Mouse (Mus musculus): ENCODE results near the gene Pwwp2b. TPM values are rescaled to one million over a fixed set of nuclear protein-coding genes. Genes with fewer than 3 reads are reported as not detected.

Gene Pwwp2b
- polyA plus RNA-seq, 1 experiment, result not detected

DNA sequence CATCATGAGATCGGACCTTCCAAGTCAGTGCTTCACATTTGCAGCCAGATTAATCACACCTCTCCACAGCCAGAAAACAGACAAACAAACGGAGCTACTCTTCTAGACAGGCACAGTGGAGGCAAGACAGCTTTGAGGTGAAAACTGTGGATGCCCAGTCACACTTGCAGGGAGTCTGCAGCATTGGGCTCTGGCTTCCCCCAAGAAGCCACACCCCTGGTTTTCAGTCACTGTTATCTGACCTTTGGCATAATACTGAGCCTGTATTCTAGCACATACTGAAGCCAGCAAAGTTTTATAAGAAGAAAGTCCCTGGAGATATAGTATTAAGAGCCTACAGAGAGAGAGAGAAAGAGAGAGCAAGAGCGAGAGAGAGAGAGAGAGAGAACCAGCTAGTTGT is 8.8 kb upstream of the Pwwp2b start:
- no peak for TF ChIP-seq GATA1 (IDR thresholded peaks at IDR 0.05; ENCODE audit: low read length)

DNA sequence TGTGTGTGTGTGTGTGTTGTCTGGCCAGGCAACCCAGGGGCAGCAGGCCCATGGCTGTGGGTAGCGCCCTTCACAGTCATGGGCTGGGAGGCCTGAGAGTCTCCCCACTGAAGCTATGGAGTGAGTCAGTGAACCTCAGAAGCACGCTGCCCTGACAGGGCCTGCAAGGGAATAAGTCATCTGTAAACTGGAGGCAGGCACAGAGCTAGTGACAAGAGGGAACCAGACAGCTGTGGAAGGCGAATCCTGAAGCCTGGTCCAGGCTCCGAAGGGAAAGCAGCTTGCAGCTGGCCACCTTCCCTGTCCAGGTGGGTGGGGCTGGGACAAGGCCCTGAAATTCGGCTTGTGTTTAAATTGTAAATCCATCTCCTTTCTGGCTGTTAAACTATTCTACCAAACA is 2.2 kb upstream of the Pwwp2b start:
- TF ChIP-seq GATA1 (IDR thresholded peaks at IDR 0.05; ENCODE audit: low read length), result no peak

DNA sequence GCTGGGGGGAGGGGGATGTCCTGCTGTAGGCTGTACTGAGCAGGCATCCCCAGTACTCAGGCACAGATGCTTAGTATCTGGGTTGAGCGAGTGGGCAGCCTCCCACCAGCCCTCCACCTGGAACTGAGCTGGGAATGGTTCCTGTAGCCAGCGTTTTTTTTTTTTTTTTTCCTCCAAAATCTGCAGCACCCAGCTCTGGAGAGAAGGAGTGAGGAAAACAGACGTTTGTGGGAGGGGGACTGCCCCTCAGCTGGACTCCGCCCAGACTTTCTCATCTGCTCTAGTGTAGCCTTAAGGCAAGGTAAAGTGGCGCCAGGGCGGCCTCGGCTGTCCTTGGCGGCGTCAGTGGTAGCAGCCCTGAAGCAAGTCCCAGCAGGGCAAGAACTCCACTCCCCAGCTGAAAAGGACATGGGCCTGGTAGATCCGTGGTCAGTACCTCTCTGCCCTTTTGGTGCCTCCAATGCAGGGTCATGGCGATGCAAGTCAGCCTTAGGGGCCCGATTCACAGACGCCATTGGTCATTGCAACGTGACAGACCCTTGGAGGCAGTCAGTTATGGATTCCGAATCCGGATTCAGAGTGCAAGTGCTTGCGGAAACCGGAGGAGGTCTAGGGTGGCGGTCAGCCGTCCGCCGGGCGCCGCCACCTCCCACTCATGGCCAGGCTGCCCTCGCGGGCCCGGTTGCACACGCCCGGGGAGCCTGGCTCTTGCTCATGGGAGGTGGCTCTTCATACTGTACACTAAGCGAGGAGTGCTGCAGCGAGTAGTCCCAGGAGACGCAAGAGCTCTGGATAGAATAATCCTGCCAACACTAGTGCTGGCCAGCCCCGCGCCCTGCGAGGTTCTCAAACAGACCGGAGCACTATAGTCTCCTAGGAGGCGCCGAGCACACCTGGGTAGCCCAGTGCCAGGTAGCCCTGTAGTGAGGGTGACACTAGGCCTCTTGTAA is 1.1 kb upstream of the Pwwp2b start:
- no peak for TF ChIP-seq GATA1 (IDR thresholded peaks at IDR 0.05; ENCODE audit: low read length)

DNA sequence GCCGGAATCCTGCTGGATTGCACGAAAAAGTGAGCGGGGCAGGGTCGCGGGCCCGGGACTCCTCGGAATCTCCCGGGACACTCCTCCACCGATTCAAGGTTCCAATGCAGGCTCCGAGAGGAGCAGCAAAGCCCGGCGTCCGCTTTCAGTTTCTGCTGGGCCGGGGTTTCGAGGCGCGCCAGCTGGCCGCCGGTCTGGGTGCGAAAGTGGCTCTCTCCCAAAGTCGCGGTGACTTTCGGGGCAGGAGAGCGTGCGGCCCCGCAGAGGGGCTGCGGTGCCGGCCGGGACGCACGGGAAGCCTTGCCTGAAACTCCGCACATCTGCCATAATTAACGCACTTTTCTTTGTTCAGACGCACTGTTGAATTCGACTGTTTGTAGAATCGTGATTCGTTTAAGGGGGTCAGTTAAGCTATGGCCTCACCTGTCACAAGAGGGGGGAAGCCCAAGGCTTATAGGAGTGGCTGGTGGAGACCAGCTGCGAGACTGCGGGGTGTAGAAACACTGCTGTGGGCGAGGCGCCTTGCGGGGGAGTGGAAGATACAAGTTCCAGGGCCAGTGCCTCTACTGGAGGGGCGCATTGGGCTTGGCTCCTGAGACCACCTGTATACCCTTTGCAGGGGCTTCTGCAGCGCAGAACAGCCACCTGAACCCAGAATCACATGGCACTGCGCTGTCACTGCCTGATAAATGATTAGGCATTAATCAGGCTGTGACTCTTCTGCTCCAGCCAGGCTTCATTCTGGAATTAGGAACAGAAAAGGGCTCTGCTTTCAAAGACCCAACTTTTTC is 528 bp downstream of the Pwwp2b start:
- TF ChIP-seq GATA1 (IDR thresholded peaks at IDR 0.05; ENCODE audit: low read length), result no peak

DNA sequence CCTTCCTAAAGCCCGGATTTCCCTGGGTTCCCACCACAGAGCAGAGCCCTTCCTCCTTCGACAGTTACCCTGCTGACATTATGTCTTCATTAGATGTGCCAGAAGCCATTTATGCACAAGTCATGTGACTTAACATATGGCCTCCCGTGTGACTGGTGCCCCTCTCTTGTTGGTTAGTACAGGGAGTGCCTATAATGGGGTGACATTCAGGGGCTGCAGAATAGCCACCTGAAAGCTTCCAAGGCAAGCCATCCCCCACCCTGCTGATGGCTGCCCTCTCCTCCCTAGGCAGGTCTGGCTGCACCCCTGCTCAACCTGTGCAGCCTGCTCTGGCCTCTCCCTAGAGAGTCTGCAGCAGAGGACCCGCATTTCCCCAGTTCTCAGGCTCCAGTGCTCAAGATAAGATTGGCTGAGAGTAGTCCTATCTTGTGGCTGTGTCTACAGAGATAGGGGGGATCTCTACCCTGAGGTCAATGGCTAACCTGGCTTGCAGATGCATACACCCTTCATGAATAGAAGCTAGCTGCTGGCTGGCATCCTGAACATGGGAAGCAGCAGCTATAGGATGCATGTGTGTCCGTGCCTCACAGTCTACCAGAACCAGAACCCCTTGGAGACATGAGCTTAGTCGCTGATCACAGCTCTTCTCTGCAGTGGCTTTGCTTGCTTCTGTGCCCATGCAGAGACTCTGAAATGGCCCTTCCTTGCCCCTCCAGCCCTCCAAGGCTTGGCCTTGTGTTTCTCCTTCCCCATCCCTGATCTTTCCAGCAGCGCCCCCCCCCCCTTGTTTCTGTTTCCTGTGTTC is 1.3 kb downstream of the Pwwp2b start:
- TF ChIP-seq GATA1 (IDR thresholded peaks at IDR 0.05; ENCODE audit: low read length), result no peak

DNA sequence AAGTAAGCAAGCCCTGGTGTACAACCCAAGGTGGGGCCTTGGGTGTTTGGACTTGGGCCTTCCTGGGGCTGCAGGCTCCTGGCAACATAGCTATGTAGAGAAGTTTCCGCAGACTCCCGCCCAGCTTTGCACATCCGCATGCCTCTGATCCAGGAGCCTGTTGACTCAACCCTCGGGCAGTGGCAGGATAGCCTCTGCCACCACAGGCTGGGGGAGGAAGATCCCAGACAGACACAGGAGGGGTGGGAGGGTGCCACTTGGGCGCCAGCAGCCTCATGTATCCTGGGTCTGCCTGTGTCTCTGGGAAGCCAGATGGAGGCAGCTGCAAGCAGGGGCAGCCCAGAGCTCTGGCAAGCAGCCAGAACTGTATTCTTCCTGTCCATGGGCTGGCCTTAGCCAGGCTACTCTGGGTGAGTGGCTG is 3.6 kb downstream of the Pwwp2b start:
- no peak for TF ChIP-seq GATA1 (IDR thresholded peaks at IDR 0.05; ENCODE audit: low read length)

DNA sequence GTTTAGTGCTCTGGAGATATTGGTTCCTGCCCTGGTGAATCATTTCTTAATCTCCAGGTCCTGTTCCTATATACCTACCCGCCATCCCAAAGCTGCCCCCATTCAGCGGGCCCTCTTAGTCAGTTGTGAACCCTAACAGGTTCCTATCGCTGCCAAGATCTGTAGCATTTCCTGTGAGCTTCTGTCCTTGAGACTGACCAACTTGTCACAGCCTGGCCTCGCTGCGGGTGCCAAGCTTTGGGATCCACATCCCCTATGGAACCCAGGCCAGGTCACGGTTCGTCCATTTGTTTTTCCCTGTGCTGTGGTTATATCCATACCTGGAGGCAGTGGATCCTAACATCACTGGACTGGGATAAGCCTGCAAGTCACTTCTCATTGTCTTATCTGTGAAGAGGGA is 4.3 kb downstream of the Pwwp2b start:
- TF ChIP-seq GATA1 (IDR thresholded peaks at IDR 0.05; ENCODE audit: low read length), result no peak

DNA sequence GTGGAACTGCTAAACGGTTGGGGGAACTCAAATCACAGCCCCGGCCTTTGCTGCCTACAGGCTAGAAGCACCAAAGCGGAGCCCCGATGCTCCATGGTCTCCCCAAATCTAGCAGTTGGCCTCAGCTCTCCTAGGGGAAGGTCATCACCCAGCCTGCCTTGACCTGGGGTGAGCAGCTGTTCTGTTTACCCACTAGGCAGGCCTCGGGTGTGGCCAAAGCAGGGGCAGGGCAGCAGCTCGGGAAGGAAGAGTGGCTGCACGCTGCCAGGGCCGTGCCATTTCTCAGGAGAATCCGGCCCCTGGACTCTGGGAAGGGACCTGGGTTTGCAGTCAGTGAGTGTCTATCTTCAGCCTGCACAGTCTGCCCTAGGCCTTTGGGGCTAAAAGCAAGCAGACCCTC is 4.7 kb downstream of the Pwwp2b start:
- no peak for TF ChIP-seq GATA1 (IDR thresholded peaks at IDR 0.05; ENCODE audit: low read length)

DNA sequence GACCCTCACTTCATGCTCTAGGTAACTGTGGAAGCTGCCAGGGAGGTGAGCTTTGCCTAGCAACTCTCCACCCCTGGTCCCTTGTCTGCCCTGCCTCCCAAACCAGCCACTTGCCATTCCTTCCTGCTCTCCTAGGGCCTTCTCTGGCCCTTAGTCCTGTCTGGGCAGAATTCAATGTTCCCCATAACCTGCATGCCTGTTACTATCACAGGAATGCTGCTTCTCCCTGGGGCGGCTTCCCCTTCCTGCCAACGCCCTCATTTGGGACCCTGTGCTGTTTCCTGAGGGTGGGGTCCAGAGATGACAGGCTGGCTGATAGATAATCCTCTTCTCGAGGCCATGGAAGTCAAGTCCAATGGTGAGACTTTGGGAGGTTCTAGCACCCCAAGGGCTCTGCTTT is 5.2 kb downstream of the Pwwp2b start:
- TF ChIP-seq GATA1 (IDR thresholded peaks at IDR 0.05; ENCODE audit: low read length), result no peak

DNA sequence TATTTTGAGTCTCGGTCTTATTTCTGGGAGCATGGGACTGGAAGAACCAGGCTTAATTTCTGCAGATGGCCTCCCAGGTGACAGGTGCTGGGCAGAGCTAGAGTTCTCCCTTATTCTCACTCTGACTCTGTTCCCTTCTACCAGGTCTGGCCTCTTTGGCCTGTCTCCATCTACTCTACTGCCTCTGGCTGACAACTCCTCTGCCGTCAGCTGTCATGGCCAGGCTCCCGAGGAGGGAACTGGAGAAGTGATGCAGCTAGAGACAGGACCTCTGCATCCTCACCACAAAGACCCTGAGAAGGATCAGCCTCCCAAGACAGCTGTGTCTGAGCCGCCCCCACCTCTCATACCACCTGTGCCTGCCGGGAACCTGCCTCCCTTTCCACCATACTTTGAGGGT is 6.3 kb downstream of the Pwwp2b start:
- no peak for TF ChIP-seq GATA1 (IDR thresholded peaks at IDR 0.05; ENCODE audit: low read length)

DNA sequence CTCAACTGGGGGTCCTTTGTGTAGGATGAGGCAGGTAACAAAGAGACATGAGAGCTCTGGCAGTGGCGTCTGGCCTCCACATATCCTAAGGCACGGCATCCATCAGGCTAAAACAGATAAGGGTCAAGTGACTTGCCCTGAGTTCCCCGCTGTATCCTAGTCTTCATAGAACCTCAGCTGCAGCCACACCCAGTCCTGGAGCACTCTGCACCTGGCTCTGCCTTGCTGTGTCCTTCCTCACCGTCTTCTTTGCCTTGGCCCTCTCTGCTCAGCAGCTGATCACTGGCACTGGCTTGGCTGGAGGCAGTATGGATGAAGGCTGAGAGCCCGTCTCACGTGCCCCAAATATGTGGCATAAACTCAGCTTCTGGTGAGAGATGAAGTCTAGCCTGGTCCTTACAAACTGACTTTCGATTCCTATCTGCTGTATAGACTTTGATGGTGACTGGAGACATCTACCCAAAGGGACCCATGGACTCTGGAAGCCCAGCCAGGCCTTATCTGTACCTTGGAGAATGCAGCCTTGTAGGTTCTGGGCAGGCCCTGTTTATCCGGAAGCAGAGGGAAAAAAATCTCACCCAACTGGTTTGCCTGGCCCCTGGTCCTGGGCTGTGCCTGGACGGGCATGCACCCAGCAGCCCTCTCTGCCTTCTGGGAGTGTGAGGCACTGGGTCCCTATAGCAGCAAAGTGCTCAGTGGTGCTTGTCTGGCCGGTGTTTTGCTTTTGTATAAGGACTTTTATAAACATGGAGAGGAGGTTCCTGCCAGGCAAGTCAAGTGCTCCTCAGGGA is 9.7 kb downstream of the Pwwp2b start:
- TF ChIP-seq GATA1 (IDR thresholded peaks at IDR 0.05; ENCODE audit: low read length), result no peak

DNA sequence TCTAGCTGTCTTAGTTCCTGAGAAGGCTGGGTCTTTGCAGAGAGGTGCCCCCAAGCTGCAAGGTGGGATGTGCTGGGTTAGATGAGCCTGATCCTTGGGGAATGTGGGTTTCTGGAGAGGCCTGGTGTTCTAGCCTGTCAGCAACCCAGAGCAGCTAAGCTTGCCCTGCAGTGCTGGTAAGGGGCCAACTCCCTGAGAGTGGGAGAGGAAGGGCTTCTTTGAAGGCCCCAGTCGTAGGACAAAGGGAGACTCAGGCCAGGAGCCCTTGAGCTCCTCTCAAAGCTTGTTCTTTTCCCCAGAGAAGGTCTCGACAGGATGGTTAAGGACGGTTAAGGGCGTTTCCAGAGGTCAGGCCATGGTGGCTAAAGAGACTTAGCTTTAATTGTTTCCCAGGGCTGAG is 16.1 kb downstream of the Pwwp2b start:
- no peak for TF ChIP-seq GATA1 (IDR thresholded peaks at IDR 0.05; ENCODE audit: low read length)

DNA sequence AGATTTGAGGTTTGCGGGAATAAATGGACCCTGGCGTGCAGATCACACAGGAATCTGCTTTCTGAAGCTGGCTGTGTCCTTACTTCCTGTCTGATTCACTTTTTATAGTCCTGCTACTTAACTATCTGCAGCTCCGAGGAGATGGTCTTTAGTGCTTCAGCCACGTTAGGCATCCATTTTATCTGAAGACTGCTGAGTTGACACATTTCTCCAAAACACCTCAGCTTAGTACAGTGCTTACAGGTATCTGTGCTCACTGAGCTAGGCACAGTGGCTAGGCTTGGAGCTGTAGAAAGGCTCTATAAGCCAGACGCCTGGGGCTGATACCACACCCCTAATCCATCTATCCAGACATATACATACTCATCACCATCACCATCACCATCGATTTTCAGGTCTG is 17.4 kb downstream of the Pwwp2b start:
- no peak for TF ChIP-seq GATA1 (IDR thresholded peaks at IDR 0.05; ENCODE audit: low read length)

DNA sequence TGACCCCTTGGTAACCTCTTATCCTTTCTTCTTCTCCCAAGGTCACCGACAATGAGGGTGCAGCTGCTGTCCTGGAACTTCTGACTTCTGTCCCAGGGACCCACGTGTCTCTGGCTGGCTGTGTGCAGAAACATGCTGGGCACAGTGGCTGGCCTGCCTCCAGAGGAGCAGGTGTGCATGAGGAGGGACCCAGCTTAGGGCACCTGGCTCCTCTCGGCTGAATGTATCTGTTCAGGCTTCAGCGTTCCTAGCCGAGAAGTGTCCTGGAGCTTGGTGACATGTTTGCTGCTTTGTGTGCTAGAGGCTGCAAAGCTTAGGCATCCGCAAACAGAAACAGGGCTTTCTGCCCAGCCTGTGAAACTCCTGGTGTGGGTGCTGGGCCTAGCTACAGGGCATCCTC is 18.1 kb downstream of the Pwwp2b start:
- no peak for TF ChIP-seq GATA1 (IDR thresholded peaks at IDR 0.05; ENCODE audit: low read length)
